Mouse (Mus musculus) hindbrain, embryonic 15.5 days (tissue): ENCODE data around the gene Ppp1r14d. TPM values are rescaled to one million over a fixed set of nuclear protein-coding genes. Genes with fewer than 3 reads are reported as not detected.

ENCODE experiments used
- polyA plus RNA-seq: library from polyadenylated mRNA; unstranded; fragments of >200 nt; fragmentation: Nextera tagmentation; extraction: Ambion mirVana; gene quantifications from 2 replicates; pipeline ENCODE4 v1.2.1, GENCODE M21; 2015

Ppp1r14d gene
- polyA plus RNA-seq, 1 experiment from 2014 or later, result not detected

Other genes with a start within 250 kb of the Ppp1r14d start
- 37.0 and 39.0 TPM in 2 replicates for gene Ccdc32, start 200.5 kb downstream of the Ppp1r14d start, polyA plus RNA-seq
- gene Rpusd2, start 195.1 kb downstream of the Ppp1r14d start, polyA plus RNA-seq, result 3.7 and 4.8 TPM in 2 replicates
- gene Knl1, start 182.8 kb downstream of the Ppp1r14d start, polyA plus RNA-seq, result 10.3 and 11.8 TPM in 2 replicates
- 11.7 and 12.7 TPM in 2 replicates for gene Rad51, start 117.1 kb downstream of the Ppp1r14d start, polyA plus RNA-seq
- 45.2 and 45.8 TPM in 2 replicates for gene Rmdn3, start 72.9 kb downstream of the Ppp1r14d start, polyA plus RNA-seq
- gene Gchfr, start 62.1 kb downstream of the Ppp1r14d start, polyA plus RNA-seq, result 9.4 and 10.0 TPM in 2 replicates
- 0.83 and 0.97 TPM in 2 replicates for gene Gm14137, start 55.4 kb downstream of the Ppp1r14d start, polyA plus RNA-seq
- 58.9 and 68.5 TPM in 2 replicates for gene Zfyve19, start 21.3 kb downstream of the Ppp1r14d start, polyA plus RNA-seq
- gene Dnajc17, start 21.1 kb downstream of the Ppp1r14d start, polyA plus RNA-seq, result 22.6 and 24.8 TPM in 2 replicates
- gene Spint1, start 7.5 kb upstream of the Ppp1r14d start, polyA plus RNA-seq, result 0.96 and 0.99 TPM in 2 replicates
- 44.2 and 45.5 TPM in 2 replicates for gene Rhov, start 41.4 kb upstream of the Ppp1r14d start, polyA plus RNA-seq
- gene Vps18, start 58.8 kb upstream of the Ppp1r14d start, polyA plus RNA-seq, result 27.3 and 30.2 TPM in 2 replicates
- 5.0 and 5.1 TPM in 2 replicates for gene Dll4, start 95.9 kb upstream of the Ppp1r14d start, polyA plus RNA-seq
- gene Chac1, start 121.3 kb upstream of the Ppp1r14d start, polyA plus RNA-seq, result 10.7 and 11.6 TPM in 2 replicates
- gene Ino80, start 247.8 kb upstream of the Ppp1r14d start, polyA plus RNA-seq, result 2.9 and 3.4 TPM in 2 replicates